Mouse (Mus musculus): ENCODE results near the gene Aco1.

- no peak for TF ChIP-seq POLR2A (IDR thresholded peaks at IDR 0.05; ENCODE audit: control insufficient read depth, low read depth, low read length)
- TF ChIP-seq CTCF (IDR thresholded peaks at IDR 0.05; ENCODE audit: control insufficient read depth, insufficient read depth, insufficient replicate concordance, low read depth, low read length), result no peak
Observed at GRCm38 (mm10) chr4:40155467-40155999, 12.7 kb downstream of the Aco1 start.

Measured in testis, adult 2 months (tissue).